Mouse (Mus musculus) thymus, postnatal 36 days (tissue): ENCODE data around the gene Fam240a.

Experiments used
- DNase-seq, 2 experiments: peaks; one replicate each; pipeline ENCODE4 v3.0.0; 2022; ENCODE audit warnings: mixed read lengths in 2 of 2

Gene Fam240a

GRCm38 (mm10) chr9:110916786-110917185, at the start of gene Fam240a:
TSS of gene Fam240a (minus strand) at chr9:110916861.
- DNase-seq = no peak

DNA sequence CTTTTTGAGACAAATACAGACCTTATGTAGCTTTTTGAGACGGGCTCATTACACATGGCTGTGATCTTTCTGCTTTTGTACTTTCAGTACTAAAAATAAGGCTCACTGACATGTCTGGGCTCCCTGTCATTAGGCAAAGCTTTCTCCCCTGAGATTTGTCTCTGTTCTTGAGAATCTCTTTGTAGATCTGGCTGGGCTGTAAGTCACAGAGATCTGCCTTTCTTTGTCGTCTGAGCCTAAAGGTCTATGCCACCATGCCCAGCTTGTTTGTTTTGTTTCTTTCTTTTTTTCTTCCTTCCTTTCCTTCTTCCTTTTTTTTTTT, 49.2 kb upstream of the Fam240a start:
- DNase-seq = no peak

DNA sequence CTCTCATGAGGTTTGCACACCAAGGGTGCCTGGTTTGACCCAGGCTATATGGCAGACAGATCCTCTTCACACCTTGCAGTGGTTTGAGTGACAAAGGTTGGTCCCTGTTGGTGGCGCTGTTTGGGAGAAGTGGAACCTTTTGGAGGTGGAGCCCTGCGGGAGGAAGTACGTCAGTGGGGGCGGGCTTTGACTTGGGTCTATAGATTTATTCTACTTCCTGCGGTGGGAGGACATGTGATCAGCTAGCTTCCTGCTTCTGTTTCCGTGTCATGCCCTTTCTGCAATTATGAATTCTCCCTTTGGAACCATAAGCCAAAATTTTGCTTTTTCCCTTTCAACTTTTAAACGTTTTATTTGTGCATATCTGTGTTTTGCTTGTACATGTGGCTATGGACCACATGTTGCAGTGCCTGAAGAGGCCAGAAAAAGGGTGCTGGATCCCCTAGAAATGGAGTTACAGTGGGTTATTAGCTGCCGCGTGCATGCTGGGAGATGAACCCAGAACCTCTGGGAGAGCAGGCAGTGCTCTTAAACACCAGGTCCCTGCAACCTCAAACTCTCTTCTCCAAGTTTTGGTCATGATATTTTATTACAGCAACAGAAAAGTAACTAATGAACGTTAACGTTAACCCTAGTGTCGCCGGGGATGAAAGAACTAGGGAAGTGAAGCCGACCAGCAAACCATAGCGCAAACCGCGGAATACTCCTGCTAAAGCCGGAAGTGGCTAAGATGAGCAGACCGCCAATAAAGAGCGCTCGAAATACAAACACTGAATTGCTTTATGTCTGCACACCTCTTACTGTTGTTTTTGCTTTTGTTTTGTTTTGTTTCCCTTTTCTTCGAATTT, 48.6 kb upstream of the Fam240a start:
- peak; percentile 26 to 33 for DNase-seq

- DNase-seq = no peak
These were observed 47.0 kb upstream of the Fam240a start for GRCm38 (mm10) chr9:110963566-110964115.

DNA sequence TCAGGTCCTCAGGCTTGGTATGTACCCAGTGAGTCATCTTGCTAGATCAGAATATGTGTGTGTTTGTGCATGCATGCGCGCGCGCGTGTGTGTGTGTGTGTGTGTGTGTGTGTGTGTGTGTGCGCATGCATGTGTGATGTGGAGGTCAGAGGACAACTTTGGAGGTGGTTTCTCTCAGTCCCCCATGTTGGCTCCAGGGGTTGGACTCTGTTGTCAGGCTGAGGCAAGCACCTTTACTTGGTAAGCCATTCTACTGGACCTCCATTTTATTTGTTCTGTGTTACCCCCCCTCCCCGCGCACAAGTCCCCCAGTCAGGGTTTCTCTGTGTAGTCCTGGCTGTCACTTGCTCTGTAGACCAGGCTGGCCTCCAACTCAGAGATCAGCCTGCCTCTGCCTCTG, 44.7 kb upstream of the Fam240a start:
- DNase-seq = no peak

DNA sequence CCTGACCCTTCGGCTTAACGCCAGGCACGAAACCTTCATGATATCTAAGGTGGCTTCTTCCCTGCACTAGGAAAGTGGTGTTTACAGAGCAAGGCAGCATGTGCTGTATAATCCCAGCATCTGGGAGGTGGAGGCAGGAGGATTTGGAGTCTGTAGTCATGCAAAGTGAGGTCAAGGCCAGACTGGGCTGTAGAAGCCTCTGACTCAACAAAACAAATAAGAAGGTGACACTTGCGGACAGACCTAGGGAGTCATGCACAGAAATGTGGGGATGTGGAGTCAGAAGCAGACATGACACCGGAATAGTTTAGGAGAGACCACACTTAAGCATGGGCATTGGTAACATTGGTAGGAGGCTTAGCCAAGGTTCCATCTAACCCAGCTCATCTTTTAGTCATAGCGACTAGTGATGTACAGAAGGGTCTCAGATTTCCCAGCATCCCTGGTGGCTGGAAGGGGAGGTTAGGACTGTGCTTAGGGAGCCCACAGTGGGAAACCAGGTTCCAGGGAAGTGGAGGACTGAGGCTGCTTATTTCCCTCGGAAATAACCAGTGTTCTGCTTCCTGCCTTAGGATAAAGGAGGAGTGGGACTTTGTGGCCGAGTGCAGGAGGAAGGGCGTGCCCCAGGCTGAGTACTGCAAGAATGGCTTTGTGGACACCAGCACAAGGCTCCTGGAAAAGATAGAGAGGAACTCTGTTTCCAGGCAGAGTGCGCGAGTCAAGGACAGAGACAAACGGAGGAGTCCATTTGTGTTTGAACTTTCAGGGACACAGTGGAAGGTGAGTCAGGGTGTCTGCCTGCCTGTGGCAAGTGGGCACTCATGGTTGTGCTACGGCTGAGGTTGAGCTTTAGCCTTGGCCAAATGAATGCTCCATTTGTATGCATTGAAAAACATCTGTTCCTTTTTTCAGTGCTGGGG, 43.8 kb upstream of the Fam240a start:
- no peak for DNase-seq

DNA sequence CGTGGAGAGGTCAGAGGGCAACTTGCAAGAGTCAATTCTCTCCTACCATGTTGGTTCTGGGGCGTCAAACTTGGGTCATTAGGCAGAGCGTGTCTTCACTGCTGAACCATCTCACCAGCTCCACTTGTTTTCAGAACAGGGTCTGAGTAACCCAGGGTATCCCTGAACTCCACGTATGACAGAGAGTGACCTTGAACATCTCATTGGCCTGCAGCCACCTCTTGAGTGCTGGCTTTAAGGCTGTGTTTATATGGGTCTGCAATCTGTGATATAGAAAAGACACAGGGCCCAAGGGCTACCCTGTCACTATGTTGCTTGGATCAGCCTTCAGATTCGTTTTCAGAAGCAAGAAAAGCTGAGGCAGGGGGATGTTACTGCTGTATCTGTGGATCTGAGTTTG, 43.0 kb upstream of the Fam240a start:
- DNase-seq = no peak

- no peak for DNase-seq
These were observed 39.3 kb upstream of the Fam240a start for GRCm38 (mm10) chr9:110955962-110956361.

- DNase-seq = no peak
These were observed 38.2 kb upstream of the Fam240a start for GRCm38 (mm10) chr9:110954681-110955445.

DNA sequence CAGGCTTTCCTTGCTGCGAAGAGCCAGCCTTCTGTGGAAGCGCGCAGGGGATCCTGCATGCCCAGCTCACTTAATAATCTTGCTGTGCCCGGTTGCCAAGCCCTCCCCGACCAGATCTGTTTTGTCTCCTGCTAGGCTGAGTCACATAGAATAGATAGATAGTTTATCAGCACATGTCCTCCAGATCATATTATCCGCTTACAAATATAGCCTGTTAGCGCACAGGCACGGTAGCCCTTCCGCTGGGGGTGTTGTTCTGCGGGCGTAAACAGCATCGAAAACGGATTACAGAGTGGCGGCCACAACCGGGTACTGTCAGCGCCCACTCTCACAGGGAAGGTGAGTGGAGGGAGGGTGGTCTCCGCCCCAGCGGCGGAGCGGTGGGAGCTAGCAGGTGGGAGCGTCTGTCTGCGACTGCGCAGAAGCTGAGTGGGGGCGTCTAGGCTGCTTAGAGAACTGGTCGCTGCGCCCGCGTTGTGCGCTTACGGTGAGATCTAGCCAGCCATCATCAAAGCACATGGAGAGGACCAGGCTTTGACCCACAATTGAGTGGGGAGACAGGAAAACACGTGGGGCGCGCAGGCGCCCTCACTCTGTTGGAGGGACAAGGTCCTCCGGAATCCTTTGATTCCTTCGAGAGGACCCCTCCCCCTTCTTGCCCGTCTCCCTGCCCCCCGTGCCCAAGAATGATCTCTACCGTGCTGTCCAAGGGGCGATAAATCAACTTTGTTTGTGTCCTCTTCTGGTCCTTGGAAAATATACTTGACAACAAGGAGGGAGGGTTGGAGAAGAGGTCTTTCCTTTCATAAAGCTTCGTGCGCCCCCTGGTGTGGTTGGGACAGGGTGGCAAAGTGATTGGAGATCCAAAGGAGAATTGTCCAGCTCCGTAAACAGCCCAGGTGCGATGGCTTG, 37.1 kb upstream of the Fam240a start:
- peak; percentile 75 to 80 for DNase-seq

DNA sequence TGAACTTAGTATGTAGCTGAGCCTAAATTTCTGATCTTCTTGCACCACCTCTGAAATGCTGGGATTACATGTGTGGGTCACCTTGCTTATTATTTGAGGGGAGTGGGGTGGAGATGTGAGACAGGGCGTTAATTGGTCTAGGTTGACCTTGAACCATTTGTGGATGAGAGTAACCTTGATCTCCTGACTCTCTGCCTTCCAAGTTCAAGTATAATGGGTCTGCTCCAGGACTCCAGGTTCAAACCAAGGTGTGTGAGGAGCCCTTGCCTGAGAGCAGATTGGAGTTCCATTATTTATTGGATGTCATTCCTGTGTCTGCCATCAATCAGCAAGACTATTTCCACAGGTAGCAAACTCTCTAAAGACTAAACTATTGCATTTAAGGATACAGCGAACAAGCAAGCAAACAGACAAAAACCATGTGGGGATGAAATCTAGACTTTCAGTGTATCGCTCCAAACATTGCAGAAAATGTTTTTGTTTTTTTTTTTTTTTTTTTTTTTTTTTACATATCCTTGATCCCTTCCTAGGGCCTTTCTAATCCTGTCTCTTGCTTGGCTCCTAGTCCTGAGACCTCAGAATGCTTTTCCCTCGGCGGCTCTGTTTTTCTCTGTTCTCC, 36.4 kb upstream of the Fam240a start:
- no peak for DNase-seq

- DNase-seq = no peak
These were observed 35.7 kb upstream of the Fam240a start for GRCm38 (mm10) chr9:110952398-110952797.

DNA sequence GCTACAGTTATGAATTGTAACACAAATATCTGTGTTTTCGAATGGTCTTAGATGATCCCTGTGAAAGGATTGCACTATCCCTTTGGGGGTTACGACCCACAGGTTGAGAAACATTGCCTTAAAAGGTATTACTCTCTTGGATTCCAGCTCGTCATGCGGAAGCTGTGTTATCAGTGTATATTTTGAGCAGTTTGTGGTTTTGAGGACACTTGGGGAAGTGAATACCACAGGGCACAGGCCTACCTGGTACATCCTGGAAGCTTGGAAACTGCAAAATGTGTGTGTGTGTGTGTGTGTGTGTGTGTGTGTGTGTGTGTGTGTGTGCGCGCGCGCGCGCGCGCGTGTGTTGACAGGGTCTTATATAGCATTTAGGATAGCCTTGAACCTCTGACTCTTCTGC, 35.2 kb upstream of the Fam240a start:
- DNase-seq = no peak

DNA sequence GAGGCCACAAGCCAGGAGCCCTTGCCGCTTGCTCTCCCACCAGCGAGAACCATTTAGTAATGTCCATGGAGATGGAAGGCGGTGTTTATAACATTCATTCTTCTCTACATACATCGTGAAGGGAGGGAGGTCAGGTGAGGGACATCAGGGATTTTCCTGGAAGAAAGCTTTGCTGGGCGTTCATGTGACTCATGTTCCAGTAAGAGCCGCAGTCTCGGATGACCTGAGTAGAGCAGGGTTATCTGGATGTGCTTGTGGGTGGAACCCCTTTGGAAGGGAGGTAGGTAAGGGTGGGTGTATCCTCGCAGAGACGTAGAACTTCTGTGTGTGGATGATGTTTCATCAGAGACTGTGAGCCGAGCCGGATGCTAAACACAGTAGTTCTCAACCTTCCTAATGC, 34.7 kb upstream of the Fam240a start, which contains the start of gene Lrrc2:
Gene Lrrc2 (plus strand): TSS at position 149 of the 400 bp plus-strand sequence.
- DNase-seq = no peak

DNA sequence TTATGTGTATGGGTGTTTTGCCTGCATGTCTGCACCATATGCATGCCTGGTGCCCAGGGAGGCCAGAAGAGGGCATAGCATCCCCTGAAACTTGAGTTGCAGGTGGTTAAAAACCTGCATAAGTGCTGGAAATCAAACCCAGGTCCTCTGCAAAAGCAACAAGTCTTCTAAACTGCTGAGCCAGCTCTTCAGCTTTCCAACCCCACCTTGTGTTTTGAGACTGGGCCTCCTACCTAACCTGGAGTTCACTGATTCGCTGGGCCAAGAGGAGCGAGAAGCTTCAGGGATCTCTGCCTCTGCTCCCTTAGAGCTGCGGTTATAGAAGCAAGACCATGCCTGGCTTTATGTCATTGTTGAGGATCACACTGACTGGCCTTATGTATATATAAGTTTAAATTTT, 33.4 kb upstream of the Fam240a start:
- DNase-seq = no peak

GRCm38 (mm10) chr9:110948813-110949310, 32.2 kb upstream of the Fam240a start:
- no peak for DNase-seq

GRCm38 (mm10) chr9:110947900-110948299, 31.2 kb upstream of the Fam240a start:
- no peak for DNase-seq

GRCm38 (mm10) chr9:110947261-110947661, 30.6 kb upstream of the Fam240a start:
- no peak for DNase-seq

GRCm38 (mm10) chr9:110946548-110947044, 29.9 kb upstream of the Fam240a start:
- DNase-seq = peak; percentile 52 to 64

GRCm38 (mm10) chr9:110945926-110946325, 29.3 kb upstream of the Fam240a start, which contains the start of gene Tdgf1:
TSS of gene Tdgf1 (minus strand) at chr9:110946158.
- no peak for DNase-seq

DNA sequence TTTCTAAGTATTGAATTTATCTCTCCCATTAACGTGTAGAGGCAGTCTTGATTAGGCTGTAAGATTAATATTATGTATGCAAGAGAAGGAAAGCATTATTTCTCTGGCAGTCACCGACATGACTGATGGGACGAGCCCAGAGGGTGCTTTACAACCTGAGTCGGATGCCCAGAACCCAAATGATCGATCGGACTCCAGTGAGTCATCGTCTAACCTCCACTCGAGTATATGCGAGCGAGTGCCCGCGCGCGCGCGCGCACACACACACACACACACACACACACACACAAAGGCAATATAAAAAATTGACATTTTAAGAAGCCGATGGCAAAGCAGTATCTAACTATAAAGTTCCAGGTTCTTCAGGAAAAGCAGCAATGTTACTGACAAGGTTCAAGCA, 28.7 kb upstream of the Fam240a start:
- no peak for DNase-seq
